Mouse (Mus musculus) CD4-positive, CD25-positive, alpha-beta regulatory T cell, adult 4 months (primary cell): ENCODE data around the gene Cwh43. TPM values are rescaled to one million over a fixed set of nuclear protein-coding genes. Genes with fewer than 3 reads are reported as not detected.

Experiments
- ATAC-seq: one replicate; pipeline ENCODE4 v1.8.0; 2017
- polyA plus RNA-seq, 2 experiments: library from polyadenylated mRNA; unstranded; fragments of 100-300 nt; shearing (Covaris generic); gene quantifications; one replicate each; pipeline ENCODE4 v1.2.1; 2017

Gene Cwh43
- polyA plus RNA-seq, 2 experiments from 2014 or later, result not detected

DNA sequence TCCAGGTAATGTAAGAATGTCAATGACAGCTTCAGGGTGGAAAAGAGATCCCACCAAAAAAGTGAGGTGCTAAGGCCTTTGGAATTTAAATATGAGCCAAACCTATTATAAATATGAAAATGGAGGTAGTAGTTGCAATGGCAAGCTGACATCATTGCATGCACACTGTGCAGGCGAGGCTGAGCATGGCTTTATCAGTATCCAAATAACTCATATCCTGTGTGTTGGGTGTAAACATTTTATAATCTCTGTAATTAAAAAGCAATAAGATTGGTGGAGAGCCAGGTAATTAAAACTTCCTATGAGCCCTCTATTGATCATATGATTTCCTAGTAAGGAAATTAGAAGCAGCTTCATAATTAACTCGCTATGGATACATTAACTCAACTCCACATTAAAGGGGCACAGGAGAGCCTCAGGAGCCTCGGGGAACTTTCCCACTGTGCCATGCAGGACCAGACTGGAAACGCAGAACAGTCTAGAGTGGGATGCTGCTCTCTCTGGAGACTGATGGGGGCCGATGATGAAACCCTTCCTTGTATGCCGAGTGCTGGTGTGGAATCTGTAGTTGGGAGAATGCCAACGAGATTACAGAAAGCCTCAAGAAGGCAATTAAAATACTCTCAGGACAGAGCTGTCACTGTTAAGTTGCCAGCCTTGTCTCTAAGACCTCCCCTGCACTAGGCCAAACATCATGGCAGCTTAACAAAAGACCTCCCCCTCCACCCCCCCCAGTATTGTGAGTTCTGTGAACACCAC lies 5.9 kb upstream of the Cwh43 start:
- no peak for ATAC-seq

DNA sequence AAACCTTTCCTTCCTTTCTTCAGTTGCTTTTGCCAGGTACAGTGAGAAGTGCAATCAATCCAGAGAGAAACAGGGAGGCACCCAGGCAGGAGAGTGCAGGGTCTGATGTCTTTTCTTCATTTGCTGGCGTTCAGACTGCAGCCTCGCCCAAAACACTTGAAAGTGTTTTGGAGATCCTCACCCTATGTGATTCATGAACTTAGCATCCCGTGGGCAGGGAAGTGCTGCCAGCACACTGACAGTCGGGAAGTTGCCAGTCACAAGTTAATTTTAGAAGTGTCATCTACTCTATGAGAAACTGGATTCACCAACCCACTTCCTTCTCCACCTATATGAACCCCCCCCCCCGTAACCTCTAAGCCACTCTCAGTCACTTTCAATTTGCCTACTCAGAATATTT lies 4.5 kb upstream of the Cwh43 start:
- ATAC-seq, result peak; percentile 54

GRCm38 (mm10) chr5:73402911-73403310 lies 3.0 kb upstream of the Cwh43 start:
- ATAC-seq, result no peak

GRCm38 (mm10) chr5:73403311-73404068 lies 2.4 kb upstream of the Cwh43 start:
- ATAC-seq, result no peak

DNA sequence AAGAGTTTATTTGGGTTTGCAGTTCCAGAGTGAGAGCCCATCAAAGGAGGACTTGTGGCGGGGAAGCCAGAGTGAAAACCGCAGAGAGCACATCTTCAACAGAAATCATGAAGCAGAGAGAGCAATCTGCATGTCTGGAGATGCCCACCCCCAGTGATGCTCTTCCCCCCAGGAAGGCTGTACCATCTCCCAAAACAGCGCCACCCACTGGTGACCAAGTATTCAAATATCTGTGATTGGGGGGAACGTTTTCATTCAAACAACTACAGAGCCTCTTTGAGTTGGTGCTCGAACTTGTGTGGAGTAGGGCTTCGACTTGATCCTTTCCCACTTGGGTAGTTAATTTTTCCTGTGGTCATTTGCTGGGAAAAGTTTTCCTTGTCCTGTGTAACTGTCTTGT lies 1.1 kb upstream of the Cwh43 start:
- ATAC-seq, result no peak

GRCm38 (mm10) chr5:73406861-73407260 lies 986 bp downstream of the Cwh43 start:
- no peak for ATAC-seq

GRCm38 (mm10) chr5:73409970-73410369 lies 4.1 kb downstream of the Cwh43 start:
- no peak for ATAC-seq

GRCm38 (mm10) chr5:73411771-73412170 lies 5.9 kb downstream of the Cwh43 start:
- ATAC-seq, result no peak

DNA sequence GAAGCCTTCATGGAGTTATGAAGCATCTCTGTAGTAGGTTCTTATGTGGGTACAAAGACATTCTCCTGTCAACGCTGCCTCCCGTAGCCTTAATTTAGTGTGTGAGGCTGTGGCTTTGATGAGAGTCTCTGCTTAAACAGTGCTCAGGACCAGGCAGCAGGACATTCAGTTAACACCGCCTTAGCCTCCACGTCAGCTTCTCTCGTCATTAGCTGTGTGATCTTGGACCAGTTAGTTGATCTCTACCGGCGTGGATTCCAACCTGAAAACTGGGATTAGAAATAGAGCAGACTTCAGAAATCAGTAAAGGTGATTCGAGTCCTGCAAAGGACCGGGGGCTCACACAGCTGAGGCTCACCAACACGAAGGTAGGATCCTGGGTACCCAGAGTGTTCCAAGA lies 8.3 kb downstream of the Cwh43 start:
- no peak for ATAC-seq

- no peak for ATAC-seq
Observed at GRCm38 (mm10) chr5:73419045-73419695, 13.3 kb downstream of the Cwh43 start.

DNA sequence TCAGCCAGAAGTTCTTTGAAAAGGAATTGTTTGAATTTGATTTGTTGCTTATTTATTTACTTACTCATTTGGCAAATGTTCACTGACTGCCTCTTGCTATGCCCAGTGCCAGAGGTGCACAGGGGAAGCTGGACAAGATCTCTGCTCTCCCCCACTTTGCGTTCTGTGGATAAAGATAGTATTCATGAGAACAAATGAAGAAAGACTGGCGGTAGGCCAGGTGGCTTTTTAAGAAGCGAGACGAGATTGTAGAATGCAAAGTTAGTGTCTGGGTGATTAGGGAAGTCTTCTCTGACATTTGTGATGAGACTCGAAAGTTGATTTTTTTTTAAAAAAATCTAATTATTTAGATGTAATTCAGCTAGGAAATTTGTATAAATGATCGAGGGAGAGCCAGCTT lies 20.9 kb downstream of the Cwh43 start:
- ATAC-seq, result no peak

GRCm38 (mm10) chr5:73431581-73431980 lies 25.7 kb downstream of the Cwh43 start:
- peak; percentile 68 for ATAC-seq

DNA sequence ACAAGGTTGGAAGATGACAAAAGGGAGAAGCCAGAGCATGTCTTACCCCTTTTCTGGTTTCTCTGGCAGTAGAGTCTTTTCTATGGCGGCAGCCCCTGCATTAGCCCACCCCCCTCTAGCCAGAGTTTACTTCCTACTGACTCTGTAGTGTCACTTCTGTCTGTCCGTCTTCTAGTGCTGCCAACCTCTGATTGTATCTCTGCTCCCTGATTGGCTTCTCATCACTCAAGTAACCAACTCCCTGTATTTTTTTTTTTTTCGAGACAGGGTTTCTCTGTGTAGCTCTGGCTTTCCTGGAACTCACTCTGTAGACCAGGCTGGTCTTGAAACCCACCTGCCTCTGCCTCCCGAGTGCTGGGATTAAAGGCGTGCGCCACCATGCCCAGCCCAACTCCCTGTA lies 26.9 kb downstream of the Cwh43 start:
- no peak for ATAC-seq

- no peak for ATAC-seq
Observed at GRCm38 (mm10) chr5:73434764-73435163, 28.9 kb downstream of the Cwh43 start.

DNA sequence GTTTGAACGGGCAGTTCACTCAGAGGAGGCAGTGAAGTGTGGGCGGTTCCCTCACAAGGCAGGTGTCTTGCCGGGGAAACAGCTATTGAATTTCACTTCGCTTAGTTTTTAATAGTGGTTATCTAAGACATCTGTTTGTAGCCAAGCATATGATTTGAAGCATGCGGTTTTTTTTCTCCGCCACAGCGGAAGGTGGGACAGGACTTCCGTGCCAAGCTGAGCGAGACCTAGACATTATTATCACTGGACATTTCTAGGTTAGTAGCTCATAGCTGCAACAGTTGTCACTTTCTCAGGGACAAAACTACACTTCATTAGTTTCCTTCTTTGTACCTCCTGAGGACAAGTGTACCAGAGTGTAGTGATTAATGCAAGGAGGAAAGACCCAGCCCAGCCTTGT lies 36.3 kb downstream of the Cwh43 start:
- ATAC-seq, result no peak

- no peak for ATAC-seq
Observed at GRCm38 (mm10) chr5:73450276-73450675, 44.4 kb downstream of the Cwh43 start.

DNA sequence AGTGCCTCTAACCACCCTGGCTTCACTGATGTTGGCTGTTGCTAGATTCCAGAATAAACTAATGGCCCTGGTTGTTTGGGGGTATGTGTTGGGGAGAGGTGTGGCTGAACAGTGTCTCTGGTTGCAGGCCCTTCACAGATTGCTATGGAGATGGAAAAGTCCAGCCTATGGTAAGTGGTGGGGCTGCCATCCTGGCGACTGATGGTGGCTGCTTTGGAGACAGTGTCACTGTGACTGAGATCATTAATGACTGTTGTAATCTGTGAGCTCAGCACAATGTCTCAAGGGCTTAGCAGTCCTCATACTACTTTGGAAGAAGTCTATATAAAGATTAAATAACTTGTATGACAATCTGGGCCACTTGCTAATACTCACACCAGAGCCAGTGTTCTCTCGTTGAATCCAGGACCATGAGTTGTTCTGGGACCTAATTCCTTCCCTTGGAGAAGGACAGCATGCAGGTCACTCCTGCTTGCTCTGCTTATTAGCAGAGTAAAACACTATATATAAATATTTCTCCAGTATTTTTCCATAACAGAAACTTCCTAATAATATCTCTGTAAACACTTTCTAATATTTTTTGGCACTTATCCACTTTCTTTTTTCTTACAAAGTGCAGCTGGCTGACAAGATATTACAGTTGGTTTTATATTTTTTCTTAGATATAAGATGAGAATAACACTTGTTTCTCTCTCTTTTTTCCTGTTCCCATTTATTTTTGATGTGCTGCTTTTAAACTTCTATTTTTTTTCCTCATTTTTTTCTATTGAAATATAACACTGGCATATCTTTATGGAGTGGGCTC lies 48.8 kb downstream of the Cwh43 start:
- ATAC-seq, result no peak

DNA sequence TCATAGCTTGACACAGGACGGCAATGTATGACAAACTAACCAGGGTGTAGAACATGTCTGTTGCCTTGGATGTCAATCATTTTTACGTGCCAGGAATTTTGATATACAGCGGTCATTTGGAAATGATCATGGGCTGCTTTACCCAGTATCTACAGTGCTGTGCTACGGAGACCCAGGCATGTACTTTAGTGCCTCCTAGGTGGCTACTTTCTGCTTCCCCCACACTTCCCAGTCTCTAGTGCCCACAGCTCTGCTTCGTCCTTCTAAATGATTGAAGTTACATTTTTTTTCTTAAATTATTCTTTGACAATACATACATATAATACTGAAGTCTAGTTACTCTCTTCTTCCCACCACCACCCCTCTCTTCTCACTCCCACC lies 49.4 kb downstream of the Cwh43 start:
- no peak for ATAC-seq

- ATAC-seq, result no peak
Observed at GRCm38 (mm10) chr5:73468462-73469433, 62.9 kb downstream of the Cwh43 start.

DNA sequence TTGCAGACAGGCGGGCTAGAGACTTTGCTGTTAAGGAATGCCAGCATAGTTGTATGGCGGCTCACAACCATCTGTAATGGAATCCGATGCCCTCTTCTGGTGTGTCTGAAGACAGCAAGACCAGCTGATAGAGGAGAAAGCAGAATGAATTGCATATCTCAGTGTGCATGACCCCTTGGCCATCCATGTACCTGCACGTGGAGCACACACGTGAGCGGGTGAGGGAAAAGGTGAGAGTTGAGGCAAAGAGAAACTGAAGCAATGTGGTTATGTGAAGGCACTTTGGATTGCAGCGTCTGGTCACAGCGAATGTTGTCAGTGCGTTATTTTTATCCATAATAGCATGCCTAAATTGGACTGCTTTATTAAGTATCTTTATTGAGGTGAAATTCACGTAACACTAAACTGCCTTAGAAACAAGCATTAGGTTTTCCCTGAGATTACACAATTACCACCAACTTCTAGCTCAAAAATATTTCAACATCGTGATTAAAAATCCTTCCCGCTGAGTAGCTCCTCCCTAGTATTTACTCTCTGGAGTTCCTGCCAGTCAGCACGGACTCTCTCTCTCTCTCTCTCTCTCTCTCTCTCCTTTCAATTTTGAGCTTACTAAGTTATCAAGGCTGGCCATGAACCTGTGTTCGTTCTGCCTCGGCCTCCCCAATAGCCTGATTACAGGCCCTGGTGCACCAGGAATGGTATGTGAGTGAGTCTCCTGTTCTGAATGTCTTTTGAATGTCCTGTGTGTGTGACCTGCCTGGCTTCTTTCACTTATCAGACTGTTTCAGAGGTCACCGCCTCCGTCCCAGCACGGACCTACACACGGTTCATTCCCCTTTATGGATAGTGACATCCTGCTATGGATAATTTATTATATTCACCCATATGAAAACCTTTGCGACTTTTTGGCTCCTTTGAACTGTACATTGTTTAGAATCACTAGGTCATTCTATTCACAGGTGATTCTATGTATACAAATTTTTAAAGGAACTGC lies 68.8 kb downstream of the Cwh43 start:
- no peak for ATAC-seq
